Mouse (Mus musculus) frontal cortex, adult (tissue): ENCODE data around the gene Slc44a4.
"Not testable (repeated sequence)": the region's sequence is repeated elsewhere in the genome, so short reads cannot be mapped to it uniquely, and the experiment has no call there.

Experiments used
- ATAC-seq: cut with Nextera tagmentation; 2 replicates; pipeline ENCODE4 v1.9.2; 2017; ENCODE audit warnings: mild to moderate bottlenecking, moderate library complexity, mixed read lengths; ENCODE audit not compliant: low TSS enrichment

The Slc44a4 gene

GRCm38 (mm10) chr17:34943128-34943815, 29.0 kb downstream of the Slc44a4 start:
- no peak for ATAC-seq

- ATAC-seq = no peak
Observed at GRCm38 (mm10) chr17:34944362-34944761, 30.1 kb downstream of the Slc44a4 start.

- no peak for ATAC-seq
Observed at GRCm38 (mm10) chr17:34946486-34947140, 32.3 kb downstream of the Slc44a4 start.

- ATAC-seq = no peak
Observed at GRCm38 (mm10) chr17:34947606-34948005, 33.3 kb downstream of the Slc44a4 start.

- ATAC-seq = not testable (repeated sequence)
Observed at GRCm38 (mm10) chr17:34948721-34949552, 34.7 kb downstream of the Slc44a4 start.

GRCm38 (mm10) chr17:34949553-34949969, 35.3 kb downstream of the Slc44a4 start:
- ATAC-seq = no peak

- ATAC-seq = no peak
Observed at GRCm38 (mm10) chr17:34950514-34951455, 36.5 kb downstream of the Slc44a4 start.

GRCm38 (mm10) chr17:34951636-34952377, 37.5 kb downstream of the Slc44a4 start:
- peak; percentile 66 for ATAC-seq

GRCm38 (mm10) chr17:34952378-34953040, 38.2 kb downstream of the Slc44a4 start:
- peak; percentile 68 for ATAC-seq

GRCm38 (mm10) chr17:34953258-34953657, 39.0 kb downstream of the Slc44a4 start:
- no peak for ATAC-seq

- ATAC-seq = no peak
Observed at GRCm38 (mm10) chr17:34953904-34954303, 39.6 kb downstream of the Slc44a4 start.

- ATAC-seq = no peak
Observed at GRCm38 (mm10) chr17:34954831-34955230, 40.6 kb downstream of the Slc44a4 start.

- ATAC-seq = no peak
Observed at GRCm38 (mm10) chr17:34955884-34956283, 41.6 kb downstream of the Slc44a4 start.

- no peak for ATAC-seq
Observed at GRCm38 (mm10) chr17:34956340-34956739, 42.1 kb downstream of the Slc44a4 start.

- ATAC-seq = not testable (repeated sequence)
Observed at GRCm38 (mm10) chr17:34957291-34957690, 43.0 kb downstream of the Slc44a4 start.

GRCm38 (mm10) chr17:34957966-34958365, 43.7 kb downstream of the Slc44a4 start:
- not testable (repeated sequence) for ATAC-seq

- not testable (repeated sequence) for ATAC-seq
Observed at GRCm38 (mm10) chr17:34958734-34959129, 44.5 kb downstream of the Slc44a4 start.

GRCm38 (mm10) chr17:34959130-34959778, 45.0 kb downstream of the Slc44a4 start, which contains the start of gene Hspa1b:
Hspa1b (minus strand) TSS chr17:34959238.
- peak; percentile 87 for ATAC-seq

GRCm38 (mm10) chr17:34959881-34960515, 45.7 kb downstream of the Slc44a4 start:
- ATAC-seq = no peak
